ENCODE assay signal across 20 mouse cellular contexts in genomic region chr2:158749366-158749765, GRCm38 (mm10). TPM values are rescaled to one million over a fixed set of nuclear protein-coding genes. Genes with fewer than 3 reads are reported as not detected.
DNase-seq lines count a peak whose midpoint lies in the region; ATAC-seq lines count a peak whose summit lies in the region.
"Had no signal": no experiment of that assay in that cellular context is flagged by ENCODE, and none has a peak within 500 bp of the region (broad histone marks: within the 10 kb centered on the region; RNA-seq: fewer than 3 reads in every experiment).

No protein-coding gene starts in this region.

- no peak for ATAC-seq in erythroid progenitor cell, adult 5-6 weeks (replicated peaks; ENCODE audit: low FRiP score, poor library complexity, severe bottlenecking)
- ATAC-seq: forebrain, postnatal 0 days; inflammation-experienced regulatory T-cells, adult 6 months had no signal

- DNase-seq in layer of hippocampus, adult 11-12 months (ENCODE audit: low spot score): peak; percentile 85
- no peak for DNase-seq in layer of hippocampus, postnatal 25 days (ENCODE audit: extremely low spot score in 1 of 2, low spot score in 1 of 2)
- DNase-seq in right cerebral cortex, adult 18-20 months: peak; percentile 70
- DNase-seq in right cerebral cortex, postnatal 36 days (ENCODE audit: low spot score in 2 of 2): no peak
- DNase-seq in layer of hippocampus, adult 8-10 months (ENCODE audit: low spot score in 2 of 2): peak; percentile 81 to 87
- peak; percentile 80 for DNase-seq in telencephalon, adult 2 months (ENCODE audit: low read depth, low spot score)
- DNase-seq: adrenal gland, adult 2 months; B cell, adult 2 months; cerebellum, adult 9-10 months; forebrain, postnatal 0 days; heart, postnatal 4 days; kidney, adult 2 months; left cerebral cortex, postnatal 4 days; lung, adult 18-20 months; lung, postnatal 10 days; right cerebral cortex, postnatal 25 days; thymus, adult 18-20 months; thymus, postnatal 36 days had no signal

RNA-seq across cellular contexts. Expression of gene Fam83d, which starts 18.5 kb away (rescaled TPM):
- total RNA-seq in layer of hippocampus, postnatal 25 days (2021): 1 to 10 TPM; 5.2 to 6.5 TPM
- total RNA-seq in layer of hippocampus, adult 8-10 months (2022): 1 to 10 TPM; 2.3 to 4.0 (median 3.3) TPM
- total RNA-seq in erythroid progenitor cell, adult 5-6 weeks (2015; ENCODE audit: low replicate concordance): 24.3 and 33.2 TPM in 2 replicates
- 26.9 and 28.9 TPM in 2 replicates for total RNA-seq in erythroid progenitor cell, adult 5-6 weeks (2017; ENCODE audit: low replicate concordance)

RNA-seq across cellular contexts. Expression of gene Dhx35, which starts 45.2 kb away (rescaled TPM):
- total RNA-seq in layer of hippocampus, postnatal 25 days (2021): 10 to 100 TPM; 16.1 to 22.0 TPM
- 10 to 100 TPM; 17.1 to 24.7 (median 19.9) TPM for total RNA-seq in layer of hippocampus, adult 8-10 months (2022)
- total RNA-seq in erythroid progenitor cell, adult 5-6 weeks (2015; ENCODE audit: low replicate concordance): 3.2 and 4.6 TPM in 2 replicates
- total RNA-seq in erythroid progenitor cell, adult 5-6 weeks (2017; ENCODE audit: low replicate concordance): 2.3 and 4.0 TPM in 2 replicates

Comparison
In these comparisons a context has a peak if more than half of its experiments do, and no peak if none do; other contexts are left out.
1. DNase-seq: peak in layer of hippocampus, adult 11-12 months (single experiment), right cerebral cortex, adult 18-20 months (single experiment), layer of hippocampus, adult 8-10 months (2 of 2) and telencephalon, adult 2 months (single experiment); none in layer of hippocampus, postnatal 25 days (0 of 2) and right cerebral cortex, postnatal 36 days (0 of 2).